Mouse (Mus musculus) effector memory CD4-positive, alpha-beta T cell, adult 7 months (primary cell): ENCODE measurements around the gene Lat. TPM values are rescaled to one million over a fixed set of nuclear protein-coding genes. Genes with fewer than 3 reads are reported as not detected.

Experiments
- polyA plus RNA-seq: library from polyadenylated mRNA; unstranded; fragments of 100-300 nt; shearing (Covaris generic); gene quantifications from one replicate; pipeline ENCODE4 v1.2.1, GENCODE M21; 2017

Gene Lat
- polyA plus RNA-seq: 662 TPM

GRCm38 (mm10) chr7:126369393-126369792 lies at the start of gene Lat:
TSS of gene Lat (minus strand) at chr7:126369570.

GRCm38 (mm10) chr7:126414725-126415124 lies 45.4 kb upstream of the Lat start, which contains the start of gene Cd19:
TSS of gene Cd19 (minus strand) at chr7:126414889.

GRCm38 (mm10) chr7:126396298-126397119 lies 27.1 kb upstream of the Lat start, which contains the start of gene Nfatc2ip:
TSS of gene Nfatc2ip (minus strand) at chr7:126396737.

GRCm38 (mm10) chr7:126377278-126378158 lies 8.1 kb upstream of the Lat start, which contains the start of gene Spns1:
TSS of gene Spns1 (minus strand) at chr7:126377450.

Other genes starting within 250 kb of the Lat start
- 132 TPM for gene Xpo6, start 169.1 kb downstream of the Lat start, polyA plus RNA-seq
- 26.4 TPM for gene Sbk1, start 97.0 kb downstream of the Lat start, polyA plus RNA-seq
- 41.4 TPM for gene Spns1, start 7.9 kb upstream of the Lat start, polyA plus RNA-seq
- 3.8 TPM for gene Nfatc2ip, start 27.2 kb upstream of the Lat start, polyA plus RNA-seq
- gene Cd19, start 45.3 kb upstream of the Lat start, polyA plus RNA-seq: 0.12 TPM
- gene Rabep2, start 59.2 kb upstream of the Lat start, polyA plus RNA-seq: 48.7 TPM
- not detected for gene Atp2a1, start 93.5 kb upstream of the Lat start, polyA plus RNA-seq
- gene Sh2b1, start 105.9 kb upstream of the Lat start, polyA plus RNA-seq: 49.8 TPM
- gene Tufm, start 117.8 kb upstream of the Lat start, polyA plus RNA-seq: 98.5 TPM
- 106 TPM for gene Atxn2l, start 133.9 kb upstream of the Lat start, polyA plus RNA-seq
- gene Eif3c, start 196.8 kb upstream of the Lat start, polyA plus RNA-seq: 159 TPM
- 7.1 TPM for gene Apobr, start 215.4 kb upstream of the Lat start, polyA plus RNA-seq
- 105 TPM for gene Cln3, start 216.2 kb upstream of the Lat start, polyA plus RNA-seq
- gene Il27, start 225.4 kb upstream of the Lat start, polyA plus RNA-seq: not detected